Mouse (Mus musculus): ENCODE measurements around the gene Drc7. TPM values are rescaled to one million over a fixed set of nuclear protein-coding genes. Genes with fewer than 3 reads are reported as not detected.
A peak's percentile ranks its signal among the peaks of the same experiment; 100 is the strongest.

Drc7 gene
- polyA plus RNA-seq, 1 experiment: 0.09 TPM

- H3K79me2 ChIP-seq (ENCODE audit: control insufficient read depth, insufficient read depth): no peaks in the 10 kb centered on the region
- TF ChIP-seq CTCF (IDR thresholded peaks at IDR 0.05; ENCODE audit: control insufficient read depth, insufficient read depth, insufficient read length): no peak
- H3K4me3 ChIP-seq (ENCODE audit: insufficient read depth, poor library complexity, severe bottlenecking): no peak overlapping the region
- no peaks in the 10 kb centered on the region for H3K79me3 ChIP-seq (ENCODE audit: low read depth)
- no peak overlapping the region for H3ac ChIP-seq (ENCODE audit: control insufficient read depth, insufficient read length, low read depth)
- H3K27me3 ChIP-seq (ENCODE audit: control insufficient read depth, insufficient read depth, insufficient read length): no peaks in the 10 kb centered on the region
- H3K36me3 ChIP-seq (ENCODE audit: control insufficient read depth, insufficient read depth): no peaks in the 10 kb centered on the region
Observed at GRCm38 (mm10) chr8:95046982-95047381, 7.9 kb upstream of the Drc7 start.

- Histone ChIP-seq H3K79me3 (ENCODE audit: low read depth) (no peaks in the 10 kb centered on the region), H3K36me3 (ENCODE audit: control insufficient read depth, insufficient read depth) (no peaks in the 10 kb centered on the region), H3K4me3 (ENCODE audit: insufficient read depth, poor library complexity, severe bottlenecking) (no peak overlapping the region), H3K79me2 (ENCODE audit: control insufficient read depth, insufficient read depth) (no peaks in the 10 kb centered on the region), H3K27me3 (ENCODE audit: control insufficient read depth, insufficient read depth, insufficient read length) (no peaks in the 10 kb centered on the region), H3ac (ENCODE audit: control insufficient read depth, insufficient read length, low read depth) (no peak overlapping the region)
- TF ChIP-seq MYOG (IDR thresholded peaks at IDR 0.05; ENCODE audit: control insufficient read depth, extremely low read depth, insufficient read length) (no peak), MYOD1 (IDR thresholded peaks at IDR 0.05; ENCODE audit: control insufficient read depth, insufficient read length, low read depth) (peak; percentile 63)
Observed at GRCm38 (mm10) chr8:95047884-95048680, 6.8 kb upstream of the Drc7 start.

- no peak overlapping the region for H3K4me3 ChIP-seq (ENCODE audit: insufficient read depth, poor library complexity, severe bottlenecking)
- no peaks in the 10 kb centered on the region for H3K79me2 ChIP-seq (ENCODE audit: control insufficient read depth, insufficient read depth)
- H3ac ChIP-seq (ENCODE audit: control insufficient read depth, insufficient read length, low read depth): no peak overlapping the region
- H3K27me3 ChIP-seq (ENCODE audit: control insufficient read depth, insufficient read depth, insufficient read length): no peaks in the 10 kb centered on the region
- H3K36me3 ChIP-seq (ENCODE audit: control insufficient read depth, insufficient read depth): no peaks in the 10 kb centered on the region
- no peaks in the 10 kb centered on the region for H3K79me3 ChIP-seq (ENCODE audit: low read depth)
- TF ChIP-seq MAX (IDR thresholded peaks at IDR 0.05) (no peak), FOSL1 (IDR thresholded peaks at IDR 0.05; ENCODE audit: insufficient read depth, low read length, poor library complexity, severe bottlenecking) (no peak), MYOD1 (IDR thresholded peaks at IDR 0.05; ENCODE audit: control insufficient read depth, insufficient read length, low read depth) (peak; percentile 73)
Observed at GRCm38 (mm10) chr8:95049636-95050035, 5.3 kb upstream of the Drc7 start.

- no peak for TF ChIP-seq MYOD1 (IDR thresholded peaks at IDR 0.05; ENCODE audit: control insufficient read depth, insufficient read length, low read depth)
- no peaks in the 10 kb centered on the region for H3K36me3 ChIP-seq (ENCODE audit: control insufficient read depth, insufficient read depth)
- peaks cover 3% of the 10 kb centered on the region for H3K27me3 ChIP-seq (ENCODE audit: control insufficient read depth, insufficient read depth, insufficient read length)
- H3K79me3 ChIP-seq (ENCODE audit: low read depth): no peaks in the 10 kb centered on the region
- H3K4me3 ChIP-seq (ENCODE audit: insufficient read depth, poor library complexity, severe bottlenecking): no peak overlapping the region
- no peak overlapping the region for H3ac ChIP-seq (ENCODE audit: control insufficient read depth, insufficient read length, low read depth)
- H3K79me2 ChIP-seq (ENCODE audit: control insufficient read depth, insufficient read depth): no peaks in the 10 kb centered on the region
Observed at GRCm38 (mm10) chr8:95054438-95054837, 465 bp upstream of the Drc7 start.

- TF ChIP-seq MYOD1 (IDR thresholded peaks at IDR 0.05; ENCODE audit: control insufficient read depth, insufficient read length, low read depth) (no peak), CTCF (IDR thresholded peaks at IDR 0.05; ENCODE audit: control insufficient read depth, insufficient read depth, insufficient read length) (no peak), CEBPB (IDR thresholded peaks at IDR 0.05; ENCODE audit: low read depth) (no peak)
- no peaks in the 10 kb centered on the region for H3K79me3 ChIP-seq (ENCODE audit: low read depth)
Observed at GRCm38 (mm10) chr8:95056414-95056813, 1.5 kb downstream of the Drc7 start.

GRCm38 (mm10) chr8:95058661-95059060 is 3.8 kb downstream of the Drc7 start:
- Histone ChIP-seq H3ac (ENCODE audit: control insufficient read depth, insufficient read length, low read depth) (no peak overlapping the region), H3K79me2 (ENCODE audit: control insufficient read depth, insufficient read depth) (no peaks in the 10 kb centered on the region), H3K27me3 (ENCODE audit: control insufficient read depth, insufficient read depth, insufficient read length) (peaks cover 3% of the 10 kb centered on the region), H3K4me3 (ENCODE audit: insufficient read depth, poor library complexity, severe bottlenecking) (no peak overlapping the region), H3K36me3 (ENCODE audit: control insufficient read depth, insufficient read depth) (no peaks in the 10 kb centered on the region), H3K79me3 (ENCODE audit: low read depth) (no peaks in the 10 kb centered on the region)
- no peak for TF ChIP-seq MAX (IDR thresholded peaks at IDR 0.05)
- TF ChIP-seq FOSL1 (IDR thresholded peaks at IDR 0.05; ENCODE audit: insufficient read depth, low read length, poor library complexity, severe bottlenecking): no peak
- no peak for TF ChIP-seq MYOD1 (IDR thresholded peaks at IDR 0.05; ENCODE audit: control insufficient read depth, insufficient read length, low read depth)
- TF ChIP-seq CTCF (IDR thresholded peaks at IDR 0.05; ENCODE audit: control insufficient read depth, insufficient read depth, insufficient read length): no peak
- no peak for TF ChIP-seq CEBPB (IDR thresholded peaks at IDR 0.05; ENCODE audit: low read depth)
- TF ChIP-seq USF1 (IDR thresholded peaks at IDR 0.05; ENCODE audit: low read depth): no peak
- TF ChIP-seq MYOG (IDR thresholded peaks at IDR 0.05; ENCODE audit: control insufficient read depth, extremely low read depth, insufficient read length): no peak

More at GRCm38 (mm10) chr8:95056414-95056813, 1.5 kb downstream of the Drc7 start:
- Histone ChIP-seq H3K4me3 (ENCODE audit: insufficient read depth, poor library complexity, severe bottlenecking) (no peak overlapping the region), H3K27me3 (ENCODE audit: control insufficient read depth, insufficient read depth, insufficient read length) (peaks cover 3% of the 10 kb centered on the region), H3K79me2 (ENCODE audit: control insufficient read depth, insufficient read depth) (no peaks in the 10 kb centered on the region), H3K36me3 (ENCODE audit: control insufficient read depth, insufficient read depth) (no peaks in the 10 kb centered on the region), H3ac (ENCODE audit: control insufficient read depth, insufficient read length, low read depth) (no peak overlapping the region)

Measured in C2C12 (cell line).